Mouse (Mus musculus) heart, postnatal 0 days (tissue): ENCODE measurements around the gene Plekhb2.

Experiments
- CTCF ChIP-seq: IDR thresholded peaks from 2 replicates; pipeline ENCODE4 v1.5.1; 2016; ENCODE audit warnings: antibody characterized with exemption, control low read depth, low read depth
- EP300 ChIP-seq: IDR thresholded peaks from 2 replicates; pipeline ENCODE4 v1.6.1; 2016; ENCODE audit warnings: antibody characterized with exemption, low read depth

- no peak for TF ChIP-seq CTCF
- TF ChIP-seq EP300, result no peak
Measured at GRCm38 (mm10) chr1:34811035-34811434, 38.7 kb upstream of the Plekhb2 start.
